ENCODE assay signal across 16 mouse cellular contexts in genomic region chr19:45607479-45607878, GRCm38 (mm10). TPM values are rescaled to one million over a fixed set of nuclear protein-coding genes. Genes with fewer than 3 reads are reported as not detected.
DNase-seq lines count a peak whose midpoint lies in the region; ATAC-seq lines count a peak whose summit lies in the region.
"Had no signal": no experiment of that assay in that cellular context is flagged by ENCODE, and none has a peak within 500 bp of the region (broad histone marks: within the 10 kb centered on the region; RNA-seq: fewer than 3 reads in every experiment).

No protein-coding gene starts in this region.

- H3K4me3 ChIP-seq in neural tube, embryonic 13.5 days, result no peak overlapping the region
- H3K4me3 ChIP-seq in forebrain, embryonic 12.5 days (replicated peaks), result no peak overlapping the region
- no peak overlapping the region for H3K4me3 ChIP-seq in limb, embryonic 11.5 days (ENCODE audit: low read depth, low read length)
- H3K4me3 ChIP-seq: erythroblast, embryonic 14.5 days; gastrocnemius, adult 2 months; heart, adult 2 months; neural tube, embryonic 12.5 days had no signal

- H3K4me1 ChIP-seq in neural tube, embryonic 13.5 days (replicated peaks), result peaks cover 12% of the 10 kb centered on the region
- H3K4me1 ChIP-seq in forebrain, embryonic 12.5 days, result peaks cover 21% of the 10 kb centered on the region
- H3K4me1 ChIP-seq in limb, embryonic 11.5 days (ENCODE audit: control insufficient read depth, insufficient read depth, low read length), result peaks cover 12% of the 10 kb centered on the region

- H3K4me2 ChIP-seq in neural tube, embryonic 13.5 days, result no peak overlapping the region
- peak overlapping the region; percentile 13; the same call in 1 of the 2 replicates for H3K4me2 ChIP-seq in forebrain, embryonic 12.5 days
- H3K4me2 ChIP-seq in limb, embryonic 11.5 days (ENCODE audit: low read depth, severe bottlenecking), result no peak overlapping the region
- H3K4me2 ChIP-seq: liver, embryonic 11.5 days; neural tube, embryonic 12.5 days had no signal

- no peaks in the 10 kb centered on the region for H3K9me3 ChIP-seq in neural tube, embryonic 13.5 days
- no peaks in the 10 kb centered on the region for H3K9me3 ChIP-seq in forebrain, embryonic 12.5 days
- no peaks in the 10 kb centered on the region for H3K9me3 ChIP-seq in limb, embryonic 11.5 days (ENCODE audit: control insufficient read depth, low read length)
- H3K9me3 ChIP-seq: neural tube, embryonic 12.5 days had no signal

- peaks cover 4% of the 10 kb centered on the region; the same call in 1 of the 2 replicates for H3K36me3 ChIP-seq in neural tube, embryonic 13.5 days
- no peaks in the 10 kb centered on the region for H3K36me3 ChIP-seq in forebrain, embryonic 12.5 days (replicated peaks)
- no peaks in the 10 kb centered on the region for H3K36me3 ChIP-seq in limb, embryonic 11.5 days (ENCODE audit: control insufficient read depth, insufficient read depth, low read length)
- H3K36me3 ChIP-seq: neural tube, embryonic 12.5 days had no signal

- H3K9ac ChIP-seq in neural tube, embryonic 13.5 days, result 0 out of 2 replicates have a peak overlapping the region, but pooled peaks have one; percentile 12
- H3K9ac ChIP-seq in forebrain, embryonic 12.5 days, result no peak overlapping the region
- H3K9ac ChIP-seq in limb, embryonic 11.5 days (ENCODE audit: low read length), result peak overlapping the region; percentile 41
- H3K9ac ChIP-seq: neural tube, embryonic 12.5 days had no signal

- ATAC-seq in neural tube, embryonic 13.5 days (ENCODE audit: low read depth), result no peak
- ATAC-seq in forebrain, embryonic 12.5 days (ENCODE audit: low FRiP score), result peak; percentile 86
- ATAC-seq in limb, embryonic 11.5 days (ENCODE audit: insufficient number of reproducible peaks, low FRiP score, low TSS enrichment, low read depth), result no peak
- ATAC-seq: intestine, postnatal 0 days had no signal

- intact Hi-C loops in left cerebral cortex, postnatal 36 days (cut with DNase I), result no loop called here

- WGBS in neural tube, embryonic 13.5 days, result 13% methylated on average over 7 of the region's 7 CpGs
- 6% methylated on average over 7 of the region's 7 CpGs for WGBS in forebrain, embryonic 12.5 days
- WGBS in limb, embryonic 11.5 days, result 26% methylated on average over 7 of the region's 7 CpGs

- peaks cover 32% of the 10 kb centered on the region for H3K27me3 ChIP-seq in neural tube, embryonic 13.5 days
- H3K27me3 ChIP-seq in forebrain, embryonic 12.5 days, result peaks cover 90% of the 10 kb centered on the region
- H3K27me3 ChIP-seq in limb, embryonic 11.5 days (ENCODE audit: control insufficient read depth, insufficient read depth, low read length), result no peaks in the 10 kb centered on the region

- no peak overlapping the region for H3K27ac ChIP-seq in neural tube, embryonic 13.5 days (replicated peaks)
- peak overlapping the region; percentile 51; the same call in 1 of the 2 replicates for H3K27ac ChIP-seq in forebrain, embryonic 12.5 days
- H3K27ac ChIP-seq in limb, embryonic 11.5 days (replicated peaks; ENCODE audit: low read depth, low read length), result peak overlapping the region; percentile 73
- H3K27ac ChIP-seq: gastrocnemius, adult 2 months; heart, adult 2 months; neural tube, embryonic 12.5 days had no signal

- DNase-seq in neural tube, embryonic 10.5 days (ENCODE audit: extremely low spot score, low spot score), result no peak
- peak; percentile 42 for DNase-seq in limb, embryonic 11.5 days (ENCODE audit: low spot score)
- no peak for DNase-seq in left cerebral cortex, postnatal 36 days (ENCODE audit: low spot score in 2 of 2)
- DNase-seq in spleen, postnatal 36 days (ENCODE audit: low spot score in 2 of 2), result no peak
- no peak for DNase-seq in left cerebral cortex, adult 8-10 months (ENCODE audit: low spot score in 2 of 2)
- DNase-seq in adrenal gland, postnatal 4 days (ENCODE audit: low spot score in 2 of 2), result no peak
- DNase-seq: adrenal gland, postnatal 25 days; gastrocnemius, adult 2 months; heart, adult 2 months; right cerebral cortex, adult 18-20 months had no signal

RNA-seq across cellular contexts. Expression of gene Gm17018, which starts 47.1 kb away (rescaled TPM):
- polyA plus RNA-seq in neural tube, embryonic 13.5 days (2015; fragmentation: Nextera tagmentation; extraction: Ambion mirVana), result 63.4 and 66.7 TPM in 2 replicates
- polyA plus RNA-seq in forebrain, embryonic 12.5 days (2016; fragmentation: Nextera tagmentation; extraction: Ambion mirVana), result 45.5 and 47.1 TPM in 2 replicates
- polyA plus RNA-seq in limb, embryonic 11.5 days (2014; fragmentation: Nextera tagmentation; extraction: Ambion mirVana), result 51.6 and 52.0 TPM in 2 replicates
- 10 to 100 TPM; 74.2 to 75.2 TPM for total RNA-seq in left cerebral cortex, postnatal 36 days (2021)
- 10 to 100 TPM; 60.3 to 75.7 (median 69.0) TPM for total RNA-seq in left cerebral cortex, adult 8-10 months (2022)
- 10 to 100 TPM; 25.6 to 30.7 TPM for total RNA-seq in adrenal gland, postnatal 4 days (2021)

RNA-seq across cellular contexts. Expression of gene Poll, which starts 47.1 kb away (rescaled TPM):
- polyA plus RNA-seq in neural tube, embryonic 13.5 days (2015; fragmentation: Nextera tagmentation; extraction: Ambion mirVana), result 12.0 and 14.2 TPM in 2 replicates
- 18.1 and 18.2 TPM in 2 replicates for polyA plus RNA-seq in forebrain, embryonic 12.5 days (2016; fragmentation: Nextera tagmentation; extraction: Ambion mirVana)
- 19.7 and 21.4 TPM in 2 replicates for polyA plus RNA-seq in limb, embryonic 11.5 days (2014; fragmentation: Nextera tagmentation; extraction: Ambion mirVana)
- 1 to 10 TPM; 9.0 to 9.8 TPM for total RNA-seq in left cerebral cortex, postnatal 36 days (2021)
- 10 to 100 TPM in 2 of 4 experiments, 1 to 10 TPM in 2; 9.3 to 11.4 (median 10.6) TPM for total RNA-seq in left cerebral cortex, adult 8-10 months (2022)
- total RNA-seq in adrenal gland, postnatal 4 days (2021), result 10 to 100 TPM; 11.5 to 12.3 TPM

RNA-seq across cellular contexts. Expression of gene Fbxw4, which starts 52.6 kb away (rescaled TPM):
- polyA plus RNA-seq in neural tube, embryonic 13.5 days (2015; fragmentation: Nextera tagmentation; extraction: Ambion mirVana), result 6.4 and 6.9 TPM in 2 replicates
- 4.6 and 4.7 TPM in 2 replicates for polyA plus RNA-seq in forebrain, embryonic 12.5 days (2016; fragmentation: Nextera tagmentation; extraction: Ambion mirVana)
- 3.3 and 4.4 TPM in 2 replicates for polyA plus RNA-seq in limb, embryonic 11.5 days (2014; fragmentation: Nextera tagmentation; extraction: Ambion mirVana)
- 10 to 100 TPM; 34.4 to 35.9 TPM for total RNA-seq in left cerebral cortex, postnatal 36 days (2021)
- total RNA-seq in left cerebral cortex, adult 8-10 months (2022), result 10 to 100 TPM; 38.2 to 42.3 (median 39.7) TPM
- total RNA-seq in adrenal gland, postnatal 4 days (2021), result 10 to 100 TPM; 29.3 to 31.6 TPM
